Mouse (Mus musculus) cerebellum, adult (tissue): ENCODE data around the gene Ugt1a2.

Source experiments
- ATAC-seq: cut with Nextera tagmentation; 2 replicates; pipeline ENCODE4 v1.9.2; 2017; ENCODE audit warnings: mild to moderate bottlenecking, moderate library complexity, mixed read lengths; ENCODE audit not compliant: insufficient number of reproducible peaks, low FRiP score, low TSS enrichment

Gene Ugt1a2

GRCm38 (mm10) chr1:88255466-88255857 is 55.1 kb downstream of the Ugt1a2 start:
- 0 out of 2 replicates have a peak, but pooled peaks have one; percentile 0 for ATAC-seq

GRCm38 (mm10) chr1:88255989-88256754 is 55.8 kb downstream of the Ugt1a2 start:
- 0 out of 2 replicates have a peak, but pooled peaks have one; percentile 3 for ATAC-seq

- ATAC-seq = no peak
Measured at GRCm38 (mm10) chr1:88256886-88257663, 56.7 kb downstream of the Ugt1a2 start.

- no peak for ATAC-seq
Measured at GRCm38 (mm10) chr1:88257681-88258080, 57.3 kb downstream of the Ugt1a2 start.

GRCm38 (mm10) chr1:88258361-88258760 is 58.0 kb downstream of the Ugt1a2 start:
- ATAC-seq = no peak

GRCm38 (mm10) chr1:88258881-88259642 is 58.7 kb downstream of the Ugt1a2 start:
- ATAC-seq = no peak

GRCm38 (mm10) chr1:88259643-88260024 is 59.2 kb downstream of the Ugt1a2 start:
- ATAC-seq = no peak

- no peak for ATAC-seq
Measured at GRCm38 (mm10) chr1:88260114-88260513, 59.7 kb downstream of the Ugt1a2 start.

GRCm38 (mm10) chr1:88260604-88261377 is 60.4 kb downstream of the Ugt1a2 start:
- ATAC-seq = no peak

- ATAC-seq = no peak
Measured at GRCm38 (mm10) chr1:88261706-88262105, 61.3 kb downstream of the Ugt1a2 start.

- ATAC-seq = no peak
Measured at GRCm38 (mm10) chr1:88262255-88262654, 61.9 kb downstream of the Ugt1a2 start.

GRCm38 (mm10) chr1:88262961-88263360 is 62.6 kb downstream of the Ugt1a2 start:
- no peak for ATAC-seq

GRCm38 (mm10) chr1:88263778-88264177 is 63.4 kb downstream of the Ugt1a2 start:
- no peak for ATAC-seq

- no peak for ATAC-seq
Measured at GRCm38 (mm10) chr1:88264237-88264868, 64.0 kb downstream of the Ugt1a2 start.

- no peak for ATAC-seq
Measured at GRCm38 (mm10) chr1:88264869-88265240, 64.5 kb downstream of the Ugt1a2 start.

GRCm38 (mm10) chr1:88266123-88266522 is 65.7 kb downstream of the Ugt1a2 start:
- ATAC-seq = no peak

- ATAC-seq = no peak
Measured at GRCm38 (mm10) chr1:88267489-88267888, 67.1 kb downstream of the Ugt1a2 start.

GRCm38 (mm10) chr1:88268070-88268469 is 67.7 kb downstream of the Ugt1a2 start:
- no peak for ATAC-seq
